Mouse (Mus musculus) small intestine, adult 2 months (tissue): ENCODE data around the gene Cldn13. TPM values are rescaled to one million over a fixed set of nuclear protein-coding genes. Genes with fewer than 3 reads are reported as not detected.
"Not testable (repeated sequence)": the region's sequence is repeated elsewhere in the genome, so short reads cannot be mapped to it uniquely, and the experiment has no call there.

Source experiments
- H3K27ac ChIP-seq: fragments of 200-500 bp; 2 replicates; pipeline ENCODE4 v1.5.1; 2012; ENCODE audit warnings: low read depth, low read length, control low read depth, inconsistent platforms; ENCODE audit not compliant: insufficient read depth
- H3K27me3 ChIP-seq: fragments of 200-500 bp; 2 replicates; pipeline ENCODE4 v1.6.1; 2012; ENCODE audit warnings: mild to moderate bottlenecking, moderate library complexity, low read length, inconsistent platforms; ENCODE audit not compliant: control insufficient read depth, insufficient read depth
- H3K36me3 ChIP-seq: fragments of 200-500 bp; 2 replicates; pipeline ENCODE4 v1.6.1; 2012; ENCODE audit warnings: mild to moderate bottlenecking, low read length, control low read depth, inconsistent platforms; ENCODE audit not compliant: control insufficient read depth, insufficient read depth
- H3K4me1 ChIP-seq: fragments of 200-500 bp; 2 replicates; pipeline ENCODE4 v1.6.1; 2012; ENCODE audit warnings: low read length, inconsistent platforms, mixed read lengths; ENCODE audit not compliant: control insufficient read depth, insufficient read depth, insufficient read length
- H3K4me3 ChIP-seq: fragments of 200-500 bp; 2 replicates; pipeline ENCODE4 v1.5.1; 2012; ENCODE audit warnings: low read depth, mild to moderate bottlenecking, control low read depth, inconsistent platforms, low read length, moderate library complexity
- CTCF ChIP-seq: fragments of 200-500 bp; IDR thresholded peaks from 2 replicates; pipeline ENCODE4 v1.5.1; 2012; ENCODE audit warnings: low read depth, mild to moderate bottlenecking, control low read depth, inconsistent platforms, low read length, moderate library complexity, mixed read lengths; ENCODE audit not compliant: insufficient replicate concordance, insufficient read length; ENCODE audit errors: extremely low read depth
- POLR2A ChIP-seq: fragments of 200-500 bp; IDR thresholded peaks from 2 replicates; pipeline ENCODE4 v1.6.1; 2012; ENCODE audit warnings: low read depth, mild to moderate bottlenecking, control low read depth, inconsistent platforms, low read length, moderate library complexity
- WGBS: fragments of 180-500 bp; shearing (Covaris S2); methylation state at CpG from one replicate; pipeline ENCODE4 v1.1.7; 2018; 5-methylcytosine and 5-hydroxymethylcytosine counted together
- polyA plus RNA-seq: library from polyadenylated mRNA; depleted of rRNA; stranded (reverse); fragments of >200 nt; gene quantifications from 2 replicates; pipeline ENCODE4 v1.2.3, GENCODE M21; 2012

Cldn13 gene
- polyA plus RNA-seq, 1 experiment = not detected

DNA sequence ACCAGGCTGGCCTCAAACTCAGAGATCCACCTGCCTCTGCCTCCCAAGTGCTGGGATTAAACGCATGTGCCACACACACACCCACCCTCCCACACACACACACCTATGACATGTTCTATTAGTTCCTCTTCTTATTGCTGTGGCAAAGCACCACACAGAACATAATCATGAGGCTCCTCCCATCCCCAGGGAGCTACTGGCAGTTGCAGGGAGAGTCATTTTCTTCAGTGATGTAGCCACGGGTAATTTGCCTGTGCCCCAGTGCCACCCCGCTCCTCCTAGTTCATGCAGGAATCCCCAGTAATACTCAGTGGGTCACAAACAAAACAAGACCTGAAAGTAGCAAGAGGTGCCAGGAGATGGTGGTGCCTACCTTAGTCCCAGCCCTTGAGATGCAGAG, 19.3 kb upstream of the Cldn13 start:
- peaks cover 6% of the 10 kb centered on the region for H3K4me1 ChIP-seq
- TF ChIP-seq POLR2A (no peak), CTCF (no peak)

GRCm38 (mm10) chr5:134933686-134934085, 18.4 kb upstream of the Cldn13 start:
- H3K27me3 ChIP-seq, H3K36me3 ChIP-seq, H3K4me1 ChIP-seq, H3K27ac ChIP-seq, H3K4me3 ChIP-seq: not testable (repeated sequence)
- 91% methylated on average over 5 of the region's 5 CpGs for WGBS

More for the DNA sequence above, 19.3 kb upstream of the Cldn13 start:
- H3K27me3 ChIP-seq = no peaks in the 10 kb centered on the region
- no peaks in the 10 kb centered on the region for H3K36me3 ChIP-seq
- no peak overlapping the region for H3K4me3 ChIP-seq
- WGBS = 81% methylated on average over 3 of the region's 3 CpGs
- H3K27ac ChIP-seq = no peak overlapping the region

GRCm38 (mm10) chr5:134933281-134933680, 18.0 kb upstream of the Cldn13 start:
- H3K4me3 ChIP-seq = no peak overlapping the region
- 72% methylated on average over 8 of the region's 8 CpGs for WGBS
- no peaks in the 10 kb centered on the region for H3K27me3 ChIP-seq
- peaks cover 6% of the 10 kb centered on the region for H3K4me1 ChIP-seq
- TF ChIP-seq CTCF = no peak
- TF ChIP-seq POLR2A = no peak
- H3K36me3 ChIP-seq = no peaks in the 10 kb centered on the region
- H3K27ac ChIP-seq = no peak overlapping the region

- Histone ChIP-seq H3K27ac (peak overlapping the region; percentile 98; the same call in 1 of the 2 replicates), H3K27me3 (no peaks in the 10 kb centered on the region)
Measured at GRCm38 (mm10) chr5:134932903-134933276, 17.6 kb upstream of the Cldn13 start.

GRCm38 (mm10) chr5:134932179-134932902, 17.0 kb upstream of the Cldn13 start, which contains the start of gene Mettl27:
Gene Mettl27, plus strand, starts transcription at chr5:134932368.
- Histone ChIP-seq H3K27ac (peak within 1 kb of the TSS; percentile 98), H3K36me3 (no peaks in the 10 kb centered on the region), H3K4me3 (peak within 1 kb of the TSS; percentile 98), H3K27me3 (no peaks in the 10 kb centered on the region), H3K4me1 (peaks cover 6% of the 10 kb centered on the region)
- TF ChIP-seq CTCF (no peak), POLR2A (no peak)
- 1% methylated on average over 41 of the region's 41 CpGs for WGBS

More at GRCm38 (mm10) chr5:134932903-134933276, 17.6 kb upstream of the Cldn13 start:
- no peaks in the 10 kb centered on the region for H3K36me3 ChIP-seq
- H3K4me3 ChIP-seq = peak overlapping the region; percentile 98
- 40% methylated on average over 9 of the region's 9 CpGs for WGBS
- TF ChIP-seq POLR2A (no peak), CTCF (peak; percentile 55; the same call in 1 of the 2 replicates)
- peaks cover 6% of the 10 kb centered on the region for H3K4me1 ChIP-seq

DNA sequence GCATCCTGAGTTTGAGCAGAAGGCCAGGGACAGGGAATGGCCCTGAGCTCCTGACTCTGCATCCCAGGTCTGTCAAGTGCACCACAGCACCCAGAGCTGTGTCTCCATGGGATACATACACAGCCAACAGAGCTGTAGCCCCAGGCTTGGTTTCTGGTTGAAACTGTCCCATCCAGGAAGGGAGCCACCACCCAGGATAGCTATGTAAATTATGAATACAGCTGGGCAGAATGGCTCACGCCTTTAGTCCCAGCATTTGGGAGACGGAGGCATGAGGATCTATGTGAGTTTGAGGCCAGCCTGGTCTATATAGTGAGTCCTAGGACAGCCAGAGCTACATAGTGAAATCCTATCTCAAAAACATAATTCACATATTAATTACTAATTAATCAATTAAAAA, 14.7 kb upstream of the Cldn13 start:
- H3K4me1 ChIP-seq = peaks cover 6% of the 10 kb centered on the region
- 84% methylated on average over 2 of the region's 2 CpGs for WGBS
- H3K27me3 ChIP-seq = no peaks in the 10 kb centered on the region
- no peak overlapping the region for H3K4me3 ChIP-seq
- no peaks in the 10 kb centered on the region for H3K36me3 ChIP-seq
- no peak for TF ChIP-seq POLR2A
- TF ChIP-seq CTCF = no peak
- no peak overlapping the region for H3K27ac ChIP-seq

DNA sequence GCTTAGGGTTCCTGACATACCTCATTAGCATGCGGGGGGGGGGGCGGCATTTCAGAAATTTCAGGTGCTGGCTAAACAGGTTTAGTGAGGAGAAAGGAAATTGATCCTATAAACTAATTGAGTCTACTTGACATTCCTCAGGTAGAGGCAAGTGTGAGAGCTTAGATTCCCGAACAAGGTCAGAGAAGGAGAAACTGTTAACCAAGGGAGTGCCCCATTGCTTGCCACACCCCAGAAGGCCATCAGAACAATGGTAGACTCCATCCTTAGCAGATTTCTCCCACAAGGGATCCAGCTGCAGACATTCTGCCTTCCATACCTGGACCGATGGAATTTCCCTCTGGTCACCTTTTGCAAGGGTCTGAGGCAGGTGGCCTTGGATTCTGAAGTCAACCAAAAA, 11.4 kb upstream of the Cldn13 start:
- TF ChIP-seq POLR2A (no peak), CTCF (no peak)
- Histone ChIP-seq H3K27ac (no peak overlapping the region), H3K27me3 (no peaks in the 10 kb centered on the region), H3K4me1 (no peaks in the 10 kb centered on the region), H3K4me3 (no peak overlapping the region), H3K36me3 (no peaks in the 10 kb centered on the region)
- 64% methylated on average over 4 of the region's 4 CpGs for WGBS

- Histone ChIP-seq H3K36me3 (no peaks in the 10 kb centered on the region), H3K27me3 (no peaks in the 10 kb centered on the region), H3K4me1 (no peaks in the 10 kb centered on the region), H3K4me3 (no peak overlapping the region), H3K27ac (no peak overlapping the region)
- WGBS = 54% methylated on average over 6 of the region's 6 CpGs
- TF ChIP-seq POLR2A (no peak), CTCF (no peak)
Measured at GRCm38 (mm10) chr5:134923141-134923540, 7.8 kb upstream of the Cldn13 start.
